Comparison of ENCODE assay signal across 31 mouse cellular contexts in the genomic region with DNA sequence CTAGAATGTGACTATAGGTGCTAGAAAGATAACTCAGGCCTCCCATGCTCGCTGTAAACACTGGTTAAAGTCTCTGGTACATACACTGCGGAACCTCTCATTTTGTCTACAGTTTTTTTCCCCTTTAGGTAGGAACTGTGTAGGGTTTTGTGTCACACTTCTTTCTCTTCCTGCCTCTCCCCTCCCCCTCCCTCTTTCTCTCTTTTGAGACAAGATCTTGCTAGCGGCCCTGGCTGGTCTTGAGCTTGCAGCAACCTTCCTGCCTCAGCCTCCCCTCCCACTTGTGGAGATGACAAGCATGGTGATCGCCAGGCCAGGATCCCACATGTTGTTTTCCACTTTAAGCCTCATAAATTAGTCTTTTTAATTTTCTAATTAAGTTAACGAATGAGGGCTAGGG. TPM values are rescaled to one million over a fixed set of nuclear protein-coding genes. Genes with fewer than 3 reads are reported as not detected.
"Had no signal": no experiment of that assay in that cellular context is flagged by ENCODE, and none has a peak within 500 bp of the region (broad histone marks: within the 10 kb centered on the region; RNA-seq: fewer than 3 reads in every experiment).

No protein-coding gene starts in this region.

- H3K36me3 ChIP-seq: limb, embryonic 10.5 days; limb, embryonic 12.5 days; limb, embryonic 13.5 days; limb, embryonic 15.5 days; liver, embryonic 12.5 days; liver, embryonic 13.5 days; liver, embryonic 15.5 days; lung, embryonic 15.5 days; midbrain, embryonic 10.5 days; midbrain, embryonic 12.5 days; midbrain, embryonic 13.5 days; midbrain, embryonic 15.5 days; neural tube, embryonic 12.5 days had no signal

- H3K27ac ChIP-seq: limb, embryonic 10.5 days; limb, embryonic 12.5 days; limb, embryonic 13.5 days; limb, embryonic 15.5 days; liver, embryonic 12.5 days; liver, embryonic 13.5 days; liver, embryonic 14.5 days; liver, embryonic 15.5 days; lung, embryonic 15.5 days; macrophage; midbrain, embryonic 10.5 days; midbrain, embryonic 12.5 days; midbrain, embryonic 13.5 days; midbrain, embryonic 15.5 days; neural tube, embryonic 12.5 days had no signal

- H3K4me1 ChIP-seq: limb, embryonic 12.5 days; limb, embryonic 13.5 days; liver, embryonic 12.5 days; liver, embryonic 13.5 days; midbrain, embryonic 10.5 days; midbrain, embryonic 12.5 days; midbrain, embryonic 13.5 days; midbrain, embryonic 15.5 days; neural tube, embryonic 12.5 days had no signal

- H3K4me3 ChIP-seq: limb, embryonic 10.5 days; limb, embryonic 12.5 days; limb, embryonic 13.5 days; limb, embryonic 15.5 days; liver, embryonic 12.5 days; liver, embryonic 13.5 days; liver, embryonic 15.5 days; lung, embryonic 15.5 days; megakaryocyte, embryonic 14.5 days; midbrain, embryonic 10.5 days; midbrain, embryonic 12.5 days; midbrain, embryonic 13.5 days; midbrain, embryonic 15.5 days; myocyte; neural tube, embryonic 12.5 days had no signal

- H3K9ac ChIP-seq: limb, embryonic 12.5 days; limb, embryonic 13.5 days; limb, embryonic 15.5 days; liver, embryonic 12.5 days; liver, embryonic 13.5 days; liver, embryonic 14.5 days; liver, embryonic 15.5 days; liver, postnatal 0 days; lung, embryonic 14.5 days; lung, embryonic 15.5 days; midbrain, embryonic 12.5 days; midbrain, embryonic 13.5 days; midbrain, embryonic 15.5 days; neural tube, embryonic 12.5 days had no signal

- H3K9me3 ChIP-seq: limb, embryonic 10.5 days; limb, embryonic 12.5 days; limb, embryonic 13.5 days; limb, embryonic 15.5 days; liver, embryonic 12.5 days; liver, embryonic 13.5 days; liver, embryonic 15.5 days; lung, embryonic 15.5 days; megakaryocyte, embryonic 14.5 days; midbrain, embryonic 10.5 days; midbrain, embryonic 12.5 days; midbrain, embryonic 13.5 days; midbrain, embryonic 15.5 days; neural tube, embryonic 12.5 days had no signal

- DNase-seq: liver; liver, embryonic 13.5 days; liver, postnatal 0 days; lung, adult 18-20 months; lung, adult 2 months; lung, embryonic 14.5 days; lung, postnatal 10 days; lung, postnatal 14 days; lung, postnatal 36 days; lung, postnatal 4 days; midbrain, embryonic 14.5 days had no signal

RNA-seq across cellular contexts. Expression of gene Klf15, which starts 8.6 kb away (rescaled TPM):
- total RNA-seq: megakaryocyte, adult 5-6 weeks; megakaryocyte-erythroid progenitor cell, adult 5-6 weeks; monocyte, adult 5-6 weeks had no signal

RNA-seq across cellular contexts. Expression of gene Cfap100, which starts 25.2 kb away (rescaled TPM):
- total RNA-seq: megakaryocyte progenitor cell, adult 5-6 weeks; megakaryocyte, adult 5-6 weeks; megakaryocyte-erythroid progenitor cell, adult 5-6 weeks; monocyte, adult 5-6 weeks had no signal

RNA-seq across cellular contexts. Expression of gene Aldh1l1, which starts 32.5 kb away (rescaled TPM):
- total RNA-seq: monocyte, adult 5-6 weeks had no signal
